Mouse (Mus musculus) hindbrain, embryonic 14.5 days (tissue): Measurements from ENCODE around the gene Tmem129. TPM values are rescaled to one million over a fixed set of nuclear protein-coding genes. Genes with fewer than 3 reads are reported as not detected.

Source experiments
- ATAC-seq: fragments of 200-750 bp; cut with Nextera tagmentation; 2 replicates; pipeline ENCODE4 v1.8.0; 2017; ENCODE audit warnings: moderate number of reproducible peaks, mild to moderate bottlenecking, moderate TSS enrichment, moderate library complexity; ENCODE audit not compliant: low FRiP score
- DNase-seq: peaks from one replicate; pipeline ENCODE4 v3.0.0-alpha.2; 2015; ENCODE audit warnings: low spot score
- H3K27ac ChIP-seq: fragments of 300-500 bp; sonication (generic); 2 replicates; pipeline ENCODE4 v1.5.1; 2014; ENCODE audit warnings: mild to moderate bottlenecking, moderate library complexity
- H3K27me3 ChIP-seq: fragments of 300-500 bp; sonication (generic); 2 replicates; pipeline ENCODE4 v1.6.1; 2014; ENCODE audit warnings: mild to moderate bottlenecking, low read length, mixed read lengths; ENCODE audit not compliant: control insufficient read depth, insufficient read depth
- H3K36me3 ChIP-seq: fragments of 300-500 bp; sonication (generic); replicated peaks from 2 replicates; pipeline ENCODE4 v1.6.1; 2014; ENCODE audit not compliant: control insufficient read depth, insufficient read depth
- H3K4me1 ChIP-seq: fragments of 300-500 bp; sonication (generic); replicated peaks from 2 replicates; pipeline ENCODE4 v1.6.1; 2014; ENCODE audit warnings: antibody characterized with exemption, low read length, mixed read lengths; ENCODE audit not compliant: control insufficient read depth, insufficient read depth
- H3K4me2 ChIP-seq: fragments of 300-500 bp; sonication (generic); replicated peaks from 2 replicates; pipeline ENCODE4 v1.6.1; 2014; ENCODE audit warnings: mild to moderate bottlenecking, moderate library complexity
- H3K4me3 ChIP-seq: fragments of 300-500 bp; sonication (generic); replicated peaks from 2 replicates; pipeline ENCODE4 v1.5.1; 2014; ENCODE audit warnings: mild to moderate bottlenecking, low read length
- H3K9ac ChIP-seq: fragments of 300-500 bp; sonication (generic); 2 replicates; pipeline ENCODE4 v1.6.1; 2014
- H3K9me3 ChIP-seq: fragments of 300-500 bp; sonication (generic); 2 replicates; pipeline ENCODE4 v1.6.1; 2016; ENCODE audit warnings: low read length; ENCODE audit not compliant: control insufficient read depth
- WGBS: fragments of 180-500 bp; shearing (Covaris S2); extraction: QIAGEN DNeasy Blood & Tissue Kit; methylation state at CpG from one replicate; pipeline ENCODE4 v1.1.7; 2014; 5-methylcytosine and 5-hydroxymethylcytosine counted together
- polyA plus RNA-seq: library from polyadenylated mRNA; unstranded; fragments of >200 nt; fragmentation: Nextera tagmentation; extraction: Ambion mirVana; gene quantifications from 2 replicates; pipeline ENCODE4 v1.2.1, GENCODE M21; 2014

Gene Tmem129
- polyA plus RNA-seq, 1 experiment from 2014 or later: 27.5 TPM

GRCm38 (mm10) chr5:33632526-33632925 is 25.7 kb downstream of the Tmem129 start:
- Histone ChIP-seq H3K27ac (no peak overlapping the region), H3K9ac (no peak overlapping the region), H3K4me1 (peaks cover 17% of the 10 kb centered on the region), H3K4me2 (no peak overlapping the region), H3K27me3 (no peaks in the 10 kb centered on the region), H3K9me3 (no peaks in the 10 kb centered on the region), H3K36me3 (peaks cover 4% of the 10 kb centered on the region; the same call in 1 of the 2 replicates), H3K4me3 (no peak overlapping the region)
- DNase-seq (no peak), ATAC-seq (no peak)
- 86% methylated on average over 1 of the region's 1 CpGs for WGBS

- DNase-seq: no peak
Observed at GRCm38 (mm10) chr5:33630615-33631014, 27.6 kb downstream of the Tmem129 start.

GRCm38 (mm10) chr5:33630061-33630460 is 28.2 kb downstream of the Tmem129 start:
- H3K4me3 ChIP-seq: peak overlapping the region; percentile 80
- DNase-seq (peak; percentile 41), ATAC-seq (peak; percentile 19; the same call in 1 of the 2 replicates)
- peaks cover 4% of the 10 kb centered on the region; the same call in 1 of the 2 replicates for H3K36me3 ChIP-seq
- H3K27ac ChIP-seq: peak overlapping the region; percentile 88
- H3K4me2 ChIP-seq: peak overlapping the region; percentile 50
- H3K9me3 ChIP-seq: no peaks in the 10 kb centered on the region
- 8% methylated on average over 9 of the region's 9 CpGs for WGBS
- peak overlapping the region; percentile 53 for H3K9ac ChIP-seq
- no peaks in the 10 kb centered on the region for H3K27me3 ChIP-seq
- peaks cover 17% of the 10 kb centered on the region for H3K4me1 ChIP-seq

More at GRCm38 (mm10) chr5:33630615-33631014, 27.6 kb downstream of the Tmem129 start:
- Histone ChIP-seq H3K9me3 (no peaks in the 10 kb centered on the region), H3K4me1 (peaks cover 17% of the 10 kb centered on the region), H3K27me3 (no peaks in the 10 kb centered on the region), H3K9ac (peak overlapping the region; percentile 53; the same call in 1 of the 2 replicates), H3K4me2 (peak overlapping the region; percentile 50), H3K4me3 (peak overlapping the region; percentile 80), H3K36me3 (peaks cover 4% of the 10 kb centered on the region; the same call in 1 of the 2 replicates), H3K27ac (no peak overlapping the region)
- WGBS: 65% methylated on average over 4 of the region's 4 CpGs
- no peak for ATAC-seq

- Histone ChIP-seq H3K9ac (peak within 1 kb of the TSS; percentile 83), H3K27ac (peak within 1 kb of the TSS; percentile 88), H3K27me3 (no peaks in the 10 kb centered on the region), H3K4me3 (peak within 1 kb of the TSS; percentile 80), H3K9me3 (no peaks in the 10 kb centered on the region), H3K36me3 (no peaks in the 10 kb centered on the region), H3K4me1 (peaks cover 17% of the 10 kb centered on the region), H3K4me2 (peak within 1 kb of the TSS; percentile 91)
- peak; percentile 98 for DNase-seq
- WGBS: under 1% methylated on average over 95 of the region's 99 CpGs
- ATAC-seq: peak; percentile 96
Observed at GRCm38 (mm10) chr5:33629301-33629987, 28.8 kb downstream of the Tmem129 start, which contains the start of the genes Fam53a and Gm9903. Gene Fam53a, minus strand, starts transcription at chr5:33629635. Gene Gm9903, plus strand, starts transcription at chr5:33629925.

GRCm38 (mm10) chr5:33628820-33629300 is 29.4 kb downstream of the Tmem129 start:
- peak overlapping the region; percentile 91 for H3K4me2 ChIP-seq
- H3K27ac ChIP-seq: peak overlapping the region; percentile 88
- no peaks in the 10 kb centered on the region for H3K9me3 ChIP-seq
- H3K4me3 ChIP-seq: peak overlapping the region; percentile 80
- peak overlapping the region; percentile 83 for H3K9ac ChIP-seq
- H3K27me3 ChIP-seq: no peaks in the 10 kb centered on the region
- DNase-seq (peak; percentile 53), ATAC-seq (no peak)
- WGBS: under 1% methylated on average over 24 of the region's 24 CpGs
- H3K36me3 ChIP-seq: no peaks in the 10 kb centered on the region
- H3K4me1 ChIP-seq: peaks cover 17% of the 10 kb centered on the region

- no peak for ATAC-seq
- Histone ChIP-seq H3K4me1 (peaks cover 17% of the 10 kb centered on the region), H3K9ac (no peak overlapping the region), H3K27ac (no peak overlapping the region), H3K4me3 (0 out of 2 replicates have a peak overlapping the region, but pooled peaks have one; percentile 80), H3K9me3 (no peaks in the 10 kb centered on the region), H3K27me3 (no peaks in the 10 kb centered on the region), H3K4me2 (peak overlapping the region; percentile 91), H3K36me3 (no peaks in the 10 kb centered on the region)
- WGBS: 35% methylated on average over 4 of the region's 4 CpGs
- DNase-seq: no peak
Observed at GRCm38 (mm10) chr5:33627968-33628367, 30.2 kb downstream of the Tmem129 start.

- Histone ChIP-seq H3K9ac (no peak overlapping the region), H3K4me2 (no peak overlapping the region), H3K27ac (no peak overlapping the region)
Observed at GRCm38 (mm10) chr5:33623766-33624165, 34.5 kb downstream of the Tmem129 start.

GRCm38 (mm10) chr5:33622671-33623070 is 35.5 kb downstream of the Tmem129 start:
- Histone ChIP-seq H3K9me3 (no peaks in the 10 kb centered on the region), H3K4me2 (no peak overlapping the region), H3K4me1 (no peaks in the 10 kb centered on the region), H3K27ac (no peak overlapping the region), H3K4me3 (no peak overlapping the region), H3K27me3 (no peaks in the 10 kb centered on the region), H3K36me3 (no peaks in the 10 kb centered on the region), H3K9ac (no peak overlapping the region)
- WGBS: 91% methylated on average over 2 of the region's 2 CpGs
- no peak for ATAC-seq
- DNase-seq: no peak

More at GRCm38 (mm10) chr5:33623766-33624165, 34.5 kb downstream of the Tmem129 start:
- no peaks in the 10 kb centered on the region for H3K27me3 ChIP-seq
- no peaks in the 10 kb centered on the region for H3K9me3 ChIP-seq
- H3K4me3 ChIP-seq: no peak overlapping the region
- ATAC-seq (no peak), DNase-seq (no peak)
- no peaks in the 10 kb centered on the region for H3K36me3 ChIP-seq
- peaks cover 9% of the 10 kb centered on the region for H3K4me1 ChIP-seq
- WGBS: 63% methylated on average over 3 of the region's 3 CpGs

- no peak overlapping the region for H3K4me2 ChIP-seq
- H3K27me3 ChIP-seq: no peaks in the 10 kb centered on the region
- no peak overlapping the region for H3K9ac ChIP-seq
- no peaks in the 10 kb centered on the region for H3K4me1 ChIP-seq
- no peak for DNase-seq
- 89% methylated on average over 6 of the region's 6 CpGs for WGBS
- no peaks in the 10 kb centered on the region for H3K9me3 ChIP-seq
- ATAC-seq: no peak
- H3K4me3 ChIP-seq: no peak overlapping the region
- no peak overlapping the region for H3K27ac ChIP-seq
- peaks cover 31% of the 10 kb centered on the region for H3K36me3 ChIP-seq
Observed at GRCm38 (mm10) chr5:33614391-33614790, 43.8 kb downstream of the Tmem129 start.
